Mouse (Mus musculus) heart, postnatal 0 days (tissue): Measurements from ENCODE around the gene Bcas1.

Experiments used
- CTCF ChIP-seq: IDR thresholded peaks from 2 replicates; pipeline ENCODE4 v1.5.1; 2016; ENCODE audit warnings: antibody characterized with exemption, control low read depth, low read depth
- EP300 ChIP-seq: IDR thresholded peaks from 2 replicates; pipeline ENCODE4 v1.6.1; 2016; ENCODE audit warnings: antibody characterized with exemption, low read depth

- no peak for TF ChIP-seq EP300
- TF ChIP-seq CTCF, result no peak
Measured at GRCm38 (mm10) chr2:170352273-170352672, 75.4 kb downstream of the Bcas1 start.
